Mouse (Mus musculus) natural killer cell, adult 2 months (primary cell): ENCODE data around the gene Rps27a.
A peak's percentile ranks its signal among the peaks of the same experiment; 100 is the strongest.
"Not testable (repeated sequence)": the region's sequence is repeated elsewhere in the genome, so short reads cannot be mapped to it uniquely, and the experiment has no call there.

Experiments
- DNase-seq, 2 experiments: peaks; one replicate each; pipeline ENCODE4 v3.0.0; 2022; ENCODE audit warnings: low spot score in 2 of 2

Rps27a gene

GRCm38 (mm10) chr11:29547752-29548503, at the start of gene Rps27a, which contains the start of gene Clhc1:
Rps27a (minus strand) TSS chr11:29548109.
Clhc1 (plus strand) TSS chr11:29547950.
- DNase-seq, result peak; percentile 93 to 94

DNA sequence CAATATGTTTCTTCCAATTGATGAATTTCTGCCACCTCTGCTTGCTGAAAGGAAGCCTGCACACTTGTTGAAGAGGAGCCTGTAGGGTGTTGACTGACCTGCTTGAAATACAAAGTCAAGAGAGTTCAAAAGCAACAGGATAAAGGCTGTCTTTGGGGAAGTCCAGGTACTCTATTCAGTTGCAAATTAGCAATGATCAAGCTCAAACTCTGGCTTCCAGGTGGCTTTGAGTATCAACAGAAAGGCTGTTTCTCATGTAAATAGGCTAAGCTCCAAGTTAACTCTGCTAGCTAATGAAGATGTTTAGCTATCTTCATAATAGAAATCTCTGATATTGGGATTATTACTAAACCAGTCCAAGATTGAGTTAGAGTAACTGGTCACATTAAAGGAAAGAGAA, 49.2 kb upstream of the Rps27a start:
- no peak for DNase-seq

DNA sequence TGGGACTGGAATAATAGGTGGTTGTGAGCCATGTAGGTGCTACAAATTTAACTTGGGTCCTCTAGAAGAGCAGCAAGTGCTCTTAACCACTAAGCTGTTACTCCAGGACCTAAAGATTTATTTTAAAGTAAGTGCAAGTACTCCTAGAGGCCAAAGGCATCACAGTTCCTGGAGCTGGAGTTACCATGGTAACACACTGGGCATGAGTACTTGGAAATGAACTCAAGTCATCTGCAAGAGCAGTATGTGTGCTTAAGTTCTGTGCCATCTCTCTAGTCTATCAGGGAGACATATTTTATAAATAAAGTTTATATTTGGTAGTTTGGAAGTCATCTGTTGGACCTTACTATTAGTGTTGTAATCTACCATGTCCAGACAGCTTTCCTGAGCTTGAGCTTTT, 47.3 kb upstream of the Rps27a start:
- DNase-seq, result no peak

DNA sequence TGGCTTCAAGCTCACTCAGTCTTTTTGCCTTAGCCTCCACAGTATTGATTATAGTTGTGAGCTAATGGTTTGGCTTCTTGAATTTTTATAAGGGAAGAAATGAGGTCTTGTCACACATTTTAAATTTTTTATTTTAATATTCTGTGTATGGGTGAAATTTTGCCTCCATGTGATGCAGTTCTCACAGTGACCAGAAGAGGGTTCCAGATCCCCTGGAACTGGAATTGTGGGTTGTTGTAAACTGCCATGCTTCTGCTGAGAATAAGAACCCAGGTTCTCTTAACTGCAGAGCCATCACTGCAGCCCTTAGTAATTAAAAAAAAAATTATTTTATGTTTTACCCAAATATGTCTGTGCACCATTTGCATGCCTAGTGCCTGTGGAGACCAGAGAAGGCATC, 31.7 kb upstream of the Rps27a start:
- peak in 1 of 2 experiments; percentile 22 for DNase-seq

GRCm38 (mm10) chr11:29572656-29573055, 24.7 kb upstream of the Rps27a start:
- DNase-seq, result no peak

- no peak for DNase-seq
Observed at GRCm38 (mm10) chr11:29571536-29571935, 23.6 kb upstream of the Rps27a start.

- DNase-seq, result no peak
Observed at GRCm38 (mm10) chr11:29563406-29563805, 15.5 kb upstream of the Rps27a start.

GRCm38 (mm10) chr11:29560990-29561389, 13.1 kb upstream of the Rps27a start:
- no peak for DNase-seq

- DNase-seq, result no peak
Observed at GRCm38 (mm10) chr11:29560452-29560851, 12.5 kb upstream of the Rps27a start.

GRCm38 (mm10) chr11:29549425-29549778, 1.5 kb upstream of the Rps27a start:
- DNase-seq, result peak in 1 of 2 experiments; percentile 42

DNA sequence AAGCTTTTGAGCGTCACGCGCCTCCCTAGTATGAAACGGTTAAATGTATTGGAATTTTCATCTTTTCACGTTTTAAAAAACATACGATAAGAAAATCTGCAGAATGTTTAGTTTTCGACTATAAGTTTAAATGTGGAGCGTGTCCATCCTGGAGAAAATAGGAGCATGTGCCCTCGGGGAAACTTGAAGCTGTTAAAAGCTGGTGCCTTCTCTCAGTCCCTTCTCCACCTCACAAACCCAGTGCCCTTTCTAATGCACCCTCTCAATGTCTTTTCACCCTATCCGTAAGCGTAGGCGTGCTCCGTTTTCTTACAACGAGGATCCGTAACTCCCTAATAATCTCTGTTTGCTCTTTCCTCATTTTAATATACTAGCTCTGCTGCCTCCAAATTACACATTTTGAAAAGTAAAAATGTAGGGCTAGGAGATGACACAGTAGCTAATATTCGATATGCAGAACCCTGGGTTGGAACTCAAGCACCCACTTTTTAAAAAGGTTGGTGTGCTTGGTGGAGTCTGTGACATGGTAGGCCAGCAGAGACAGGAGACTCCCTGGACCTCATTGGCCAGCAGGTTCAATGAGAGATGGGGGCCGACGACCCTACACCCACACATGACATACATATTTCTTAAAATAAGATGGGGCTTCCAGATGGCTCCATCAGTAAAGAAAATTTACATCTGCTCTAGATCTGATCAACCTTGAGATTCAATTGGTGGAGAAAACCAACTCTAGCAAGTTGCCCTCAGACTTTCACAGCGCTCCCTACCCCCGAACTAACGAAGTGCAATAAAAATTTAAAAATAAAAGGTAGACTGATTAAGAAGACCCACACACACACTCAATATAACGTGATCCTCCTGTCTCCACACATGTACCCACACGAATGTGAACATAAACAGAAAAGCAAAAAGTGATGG, 855 bp upstream of the Rps27a start:
- no peak for DNase-seq

DNA sequence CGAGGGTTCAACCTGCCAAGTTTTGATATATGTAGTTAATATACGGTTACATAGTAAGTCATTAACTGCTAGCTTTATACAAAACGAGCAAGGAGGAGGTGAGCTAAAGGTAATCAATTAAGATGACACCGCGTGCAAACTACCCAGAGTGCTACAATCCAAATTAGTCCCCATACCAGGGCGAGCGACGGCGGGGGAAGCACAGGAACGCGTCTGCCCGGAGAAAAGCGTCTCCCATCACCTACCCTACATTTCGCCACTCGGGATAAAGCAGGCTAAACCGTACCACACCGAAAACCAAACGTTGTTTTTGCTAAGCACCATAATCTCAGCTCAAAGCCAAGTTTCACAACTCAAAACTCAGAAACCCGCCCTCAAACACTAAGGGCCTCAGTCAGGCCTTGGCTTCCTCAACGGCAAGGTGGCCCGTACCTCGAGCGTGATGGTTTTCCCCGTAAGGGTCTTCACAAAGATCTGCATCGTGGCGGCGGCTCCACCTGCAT, 609 bp downstream of the Rps27a start:
- DNase-seq, result no peak

GRCm38 (mm10) chr11:29546762-29547161, 1.1 kb downstream of the Rps27a start:
- DNase-seq, result no peak

- DNase-seq, result not testable (repeated sequence)
Observed at GRCm38 (mm10) chr11:29546297-29546696, 1.6 kb downstream of the Rps27a start.

- DNase-seq, result not testable (repeated sequence)
Observed at GRCm38 (mm10) chr11:29545150-29545752, 2.7 kb downstream of the Rps27a start.

GRCm38 (mm10) chr11:29544225-29544945, 3.5 kb downstream of the Rps27a start:
- no peak for DNase-seq

- DNase-seq, result no peak
Observed at GRCm38 (mm10) chr11:29538201-29538600, 9.7 kb downstream of the Rps27a start.

- peak; percentile 50 to 56 for DNase-seq
Observed at GRCm38 (mm10) chr11:29525988-29526794, 21.7 kb downstream of the Rps27a start, which contains the start of gene Mtif2. Mtif2 (plus strand) TSS chr11:29526408.

- DNase-seq, result peak; percentile 88 to 94
Observed at GRCm38 (mm10) chr11:29514682-29515412, 33.1 kb downstream of the Rps27a start, which contains the start of gene Prorsd1. Prorsd1 (minus strand) TSS chr11:29515033.

GRCm38 (mm10) chr11:29514325-29514681, 33.6 kb downstream of the Rps27a start:
- DNase-seq, result peak in 1 of 2 experiments; percentile 12
